Mouse (Mus musculus): ENCODE results near the gene Acly.
A peak's percentile ranks its signal among the peaks of the same experiment; 100 is the strongest.

Acly gene

DNA sequence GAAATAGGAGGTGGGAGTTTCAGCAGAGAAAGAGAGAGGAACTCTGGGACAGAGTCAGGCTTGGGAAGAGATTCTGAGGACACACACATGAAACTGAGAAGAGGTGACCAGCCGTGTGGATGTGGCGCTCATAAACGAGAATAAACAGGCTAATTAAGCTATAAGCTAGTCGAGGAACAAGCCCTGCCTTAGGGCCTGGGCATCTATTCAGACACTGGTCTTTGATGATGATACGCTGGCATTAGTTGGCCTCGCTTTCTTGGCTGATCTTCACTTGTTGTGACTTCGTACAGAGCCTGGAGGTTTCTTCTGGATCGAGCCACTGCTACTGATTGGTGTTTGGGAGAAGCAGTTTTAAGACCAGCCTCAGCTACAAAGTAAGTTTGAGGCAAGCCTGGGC, 21.8 kb downstream of the Acly start:
- no peak for DNase-seq

DNA sequence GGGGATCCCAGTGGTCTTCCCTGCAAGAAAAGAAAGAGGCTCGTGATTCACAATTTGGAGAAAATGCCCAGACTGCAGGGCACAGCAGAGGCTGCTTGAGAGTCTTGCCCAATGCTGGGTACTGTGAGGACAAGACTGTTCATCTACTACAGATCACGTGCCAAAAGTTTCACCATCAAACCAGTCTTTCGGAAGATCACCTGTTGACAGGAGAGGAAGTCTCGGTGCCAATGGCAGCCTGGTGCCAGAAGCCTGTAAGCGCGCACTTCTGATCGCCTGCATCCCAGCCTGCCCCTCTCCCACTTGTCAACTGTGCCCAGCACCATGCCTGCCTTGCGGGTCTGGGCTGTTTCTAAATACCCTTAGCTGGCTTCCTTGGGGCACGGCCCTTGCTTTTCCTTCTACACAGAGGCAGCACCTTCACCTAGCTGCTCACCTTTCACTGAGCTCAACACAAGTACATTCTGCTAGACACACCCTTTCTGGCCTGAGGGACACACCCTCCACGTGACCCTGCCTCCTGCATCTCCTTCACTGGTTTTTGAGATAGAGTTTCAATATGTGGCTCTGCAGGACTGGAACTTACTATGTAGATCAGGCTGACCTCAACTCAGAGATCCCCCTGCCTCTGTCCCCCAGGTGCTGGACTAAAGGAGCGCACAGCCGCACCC, 22.7 kb downstream of the Acly start:
- DNase-seq = no peak

DNA sequence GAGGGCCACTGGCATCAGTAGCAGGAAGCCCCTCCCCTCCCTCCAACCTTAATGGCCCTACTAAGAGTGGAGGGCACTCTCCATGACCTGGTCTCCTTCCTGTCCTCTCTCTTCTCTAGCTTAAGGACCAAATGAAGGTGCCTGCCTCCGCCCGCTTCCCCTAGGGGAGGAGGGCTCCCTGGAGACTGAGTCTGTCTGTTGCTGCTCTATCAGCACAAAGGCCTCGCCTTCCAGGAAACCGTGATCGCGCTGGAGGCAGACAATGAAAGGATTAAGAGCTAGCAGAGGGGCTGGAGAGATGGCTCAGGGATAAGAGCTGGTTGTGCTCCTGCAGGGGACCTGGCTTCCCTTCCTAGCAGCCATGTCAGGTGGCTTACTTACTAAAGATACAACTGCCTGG, 26.5 kb downstream of the Acly start:
- no peak for DNase-seq

DNA sequence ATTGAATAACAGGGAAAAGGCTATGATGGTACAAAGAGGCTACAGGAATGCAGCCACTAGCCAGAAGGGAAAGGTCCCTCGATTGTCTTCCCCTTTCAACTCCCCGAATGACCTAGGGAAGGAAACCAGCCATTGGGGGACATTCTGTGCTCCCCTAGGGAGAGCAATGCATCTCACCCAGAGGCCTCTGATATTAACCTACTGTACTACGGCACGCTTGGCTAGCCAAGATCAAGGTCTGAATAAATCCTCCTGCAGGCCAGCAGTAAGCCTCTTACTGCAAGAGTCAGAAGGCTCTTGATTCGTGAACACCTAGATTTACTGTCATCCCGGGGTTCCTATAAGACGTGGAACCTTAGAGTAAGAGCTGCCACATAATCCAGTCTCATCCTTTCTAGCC, 27.1 kb downstream of the Acly start:
- DNase-seq = no peak

- no peak for DNase-seq
Measured at GRCm38 (mm10) chr11:100500241-100500640, 27.6 kb downstream of the Acly start.

DNA sequence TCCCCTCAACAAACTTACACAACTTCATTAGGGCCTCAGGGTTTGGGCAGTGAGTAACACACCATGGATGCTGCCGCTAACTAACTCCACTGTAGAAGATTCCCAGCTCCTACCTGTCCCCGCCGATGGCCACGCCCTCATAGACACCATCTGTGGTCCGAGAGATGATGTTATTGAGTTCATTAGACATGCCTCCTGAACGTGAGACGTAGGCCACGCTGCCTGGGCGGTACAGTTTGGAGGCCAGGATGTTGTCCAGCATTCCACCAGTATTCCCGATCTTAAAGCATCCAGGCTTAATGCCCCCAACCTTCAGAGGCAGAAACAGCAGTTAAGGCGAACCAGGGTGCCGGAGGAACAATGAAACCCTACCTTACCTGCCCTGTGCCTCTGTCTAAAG, 34.0 kb downstream of the Acly start:
- DNase-seq = no peak

DNA sequence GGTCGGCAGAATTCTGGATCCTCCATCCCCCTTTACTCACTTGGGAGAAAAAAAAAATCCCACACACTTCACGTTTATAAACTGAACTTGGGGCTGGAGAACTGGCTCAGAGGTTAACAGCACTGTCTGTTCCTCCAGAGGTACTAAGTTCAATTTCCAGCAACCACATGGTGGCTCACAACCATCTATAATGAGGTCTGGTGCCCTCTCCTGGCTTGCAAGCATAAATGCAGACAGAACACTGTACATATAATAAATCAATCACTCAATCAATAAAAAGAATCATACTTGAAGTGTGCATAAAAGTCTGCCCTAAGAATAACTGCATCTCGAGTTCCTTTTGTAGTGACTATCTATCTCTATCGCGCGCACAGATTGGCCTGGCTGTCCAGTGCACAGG, 36.8 kb downstream of the Acly start:
- DNase-seq = no peak

GRCm38 (mm10) chr11:100485801-100486538, 41.8 kb downstream of the Acly start:
- DNase-seq = no peak

DNA sequence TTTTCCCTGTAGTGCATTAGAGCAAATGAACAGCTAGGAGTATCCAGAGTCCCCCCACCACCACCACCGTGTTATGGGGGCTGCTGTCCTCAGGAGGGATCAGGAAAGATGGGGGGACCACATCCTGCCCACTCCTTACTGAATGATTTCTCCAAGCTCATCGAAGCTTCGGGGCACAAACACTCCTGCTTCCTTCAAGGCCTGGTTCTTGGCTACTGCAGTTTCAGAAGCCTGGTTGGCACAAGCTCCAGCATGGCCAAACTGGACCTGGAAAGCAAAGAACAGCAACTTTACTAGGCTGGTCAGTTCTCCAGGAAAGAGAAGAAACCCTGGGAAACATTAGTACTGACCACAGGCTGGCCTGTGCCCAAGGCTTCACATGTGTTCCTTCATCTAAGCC, 43.3 kb downstream of the Acly start:
- no peak for DNase-seq

- no peak for DNase-seq
Measured at GRCm38 (mm10) chr11:100479152-100479551, 48.6 kb downstream of the Acly start.

GRCm38 (mm10) chr11:100476281-100476680, 51.5 kb downstream of the Acly start:
- no peak for DNase-seq

DNA sequence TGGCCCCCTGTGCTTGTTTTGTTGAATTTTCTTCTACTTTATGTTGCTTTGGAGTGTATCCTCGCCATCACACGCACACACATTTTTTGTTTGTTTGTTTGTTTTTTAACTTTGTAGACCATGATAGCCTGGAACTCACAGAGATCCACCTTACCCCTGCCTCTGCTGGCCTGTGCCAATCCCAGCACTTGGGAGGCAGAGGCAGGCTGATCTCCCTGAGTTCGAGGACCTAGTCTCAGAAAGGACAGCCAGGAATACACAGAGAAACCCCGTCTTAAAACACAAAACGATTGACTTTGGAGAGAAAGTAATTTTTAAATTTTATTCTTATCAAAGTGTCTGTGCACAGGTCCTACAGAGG, 54.9 kb downstream of the Acly start:
- no peak for DNase-seq

DNA sequence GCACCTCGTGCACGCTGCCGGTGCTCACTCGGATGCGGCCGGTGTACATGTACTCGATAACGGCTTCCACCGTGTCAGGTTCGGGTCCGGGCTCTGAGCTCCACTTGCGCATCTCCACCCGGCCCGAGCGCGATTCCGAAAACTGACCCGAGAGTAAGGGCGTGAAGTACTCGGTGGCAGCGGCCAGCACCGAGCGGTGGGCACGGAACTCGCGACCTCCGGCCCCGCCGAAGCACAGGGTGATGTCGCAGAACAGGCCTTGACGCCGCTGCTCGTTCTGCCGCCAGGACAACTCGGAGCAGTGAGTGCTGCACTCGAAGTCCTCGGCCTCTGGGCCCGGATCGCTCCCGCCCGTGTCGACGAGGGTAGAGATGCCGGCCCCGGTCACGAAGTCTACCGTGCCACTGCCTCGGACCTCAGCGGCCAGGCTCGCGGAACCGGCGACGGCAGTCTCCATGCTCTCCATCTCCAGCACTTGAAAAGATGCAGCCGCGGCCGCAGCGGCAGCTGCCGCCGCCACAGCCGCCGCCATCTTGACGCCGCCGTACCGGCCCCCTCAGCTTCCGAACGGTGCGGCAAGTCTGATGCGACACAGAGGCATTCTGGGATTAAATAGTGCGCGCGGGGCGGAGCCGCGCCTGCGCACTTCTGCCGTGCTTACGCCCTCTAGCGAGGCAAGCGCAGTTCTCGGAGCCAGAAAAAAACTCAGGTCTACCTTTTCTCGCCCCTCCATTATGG, 55.4 kb downstream of the Acly start, which contains the start of gene Klhl11:
Gene Klhl11 (minus strand): TSS at position 545 of the 738 bp plus-strand sequence.
- DNase-seq = peak; percentile 82 to 85

DNA sequence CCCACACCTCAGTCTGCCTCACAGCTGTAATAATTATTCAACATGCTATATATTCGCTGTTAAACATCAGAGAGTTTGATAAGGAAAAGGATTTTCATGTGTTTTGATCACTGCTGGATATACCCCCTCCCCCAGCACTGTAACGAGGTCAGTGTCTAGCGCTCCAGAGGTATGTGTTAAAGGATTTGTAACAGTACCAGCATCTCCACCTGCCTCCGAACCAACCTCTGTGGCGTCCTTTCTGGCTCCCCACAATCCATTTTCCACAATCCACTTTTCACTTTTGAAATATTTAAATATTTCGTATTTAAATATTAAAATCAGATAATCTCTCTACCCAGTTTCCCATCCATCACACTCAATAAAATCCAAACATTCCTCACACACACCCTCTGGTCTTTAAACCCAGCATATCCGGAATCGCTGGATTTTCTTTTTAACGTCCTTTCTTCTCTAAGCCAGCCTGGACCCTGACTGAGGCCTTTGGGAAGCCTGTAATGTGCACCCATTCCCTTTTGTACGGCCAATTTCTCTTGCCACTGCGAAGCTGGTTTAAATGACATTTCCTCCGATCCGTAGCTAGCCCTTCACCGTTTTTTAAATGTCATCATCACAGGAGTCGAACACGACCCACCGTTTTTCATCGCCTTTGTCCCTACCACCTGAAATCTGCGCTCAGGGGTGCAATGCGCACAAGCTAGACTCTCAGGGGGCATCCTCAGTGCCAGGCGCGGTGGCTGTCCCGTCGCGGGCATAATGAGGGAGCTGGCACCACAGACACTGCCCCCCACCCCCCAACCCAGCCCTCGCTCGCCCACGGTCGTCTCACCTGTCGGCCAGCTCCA, 56.2 kb downstream of the Acly start:
- DNase-seq = no peak

DNA sequence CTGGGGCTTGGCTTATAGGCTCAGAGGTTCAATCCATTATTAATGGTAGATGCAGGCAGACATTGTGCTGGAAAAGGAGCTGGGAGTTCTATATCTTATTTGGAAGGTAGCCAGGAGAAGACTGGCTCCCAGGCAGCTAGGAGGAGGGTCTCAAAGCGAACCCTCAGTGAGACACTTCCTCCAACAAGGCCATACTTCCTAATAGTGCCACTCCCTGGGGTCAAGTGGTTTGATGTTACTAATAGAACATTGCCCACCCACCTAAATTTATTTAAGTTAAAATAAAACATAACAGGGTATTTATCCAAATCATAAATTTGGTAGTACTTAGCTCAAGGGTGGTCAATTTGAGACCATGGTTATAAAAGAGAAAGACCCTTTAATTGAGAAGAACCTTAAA, 62.0 kb downstream of the Acly start:
- DNase-seq = no peak

GRCm38 (mm10) chr11:100465229-100465792, 62.5 kb downstream of the Acly start:
- no peak for DNase-seq

- no peak for DNase-seq
Measured at GRCm38 (mm10) chr11:100462699-100463098, 65.1 kb downstream of the Acly start.

GRCm38 (mm10) chr11:100457711-100458110, 70.1 kb downstream of the Acly start:
- no peak for DNase-seq

- DNase-seq = no peak
Measured at GRCm38 (mm10) chr11:100457247-100457646, 70.6 kb downstream of the Acly start.

- DNase-seq = no peak
Measured at GRCm38 (mm10) chr11:100442625-100443024, 85.2 kb downstream of the Acly start.

GRCm38 (mm10) chr11:100441797-100442196, 86.0 kb downstream of the Acly start, which contains the start of the genes Nt5c3b and Klhl10:
Gene Nt5c3b, minus strand, starts transcription at chr11:100441808.
Gene Klhl10, plus strand, starts transcription at chr11:100441917.
- no peak for DNase-seq
